20 mouse cellular contexts compared by ENCODE assay signal in genomic region chr16:35648862-35649261, GRCm38 (mm10).
"Had no signal": no experiment of that assay in that cellular context is flagged by ENCODE, and none has a peak within 500 bp of the region (broad histone marks: within the 10 kb centered on the region; RNA-seq: fewer than 3 reads in every experiment).

No protein-coding gene starts in this region.

- H3K9ac ChIP-seq: limb, embryonic 12.5 days; limb, embryonic 15.5 days; liver, embryonic 14.5 days; liver, postnatal 0 days; lung, embryonic 14.5 days; midbrain, embryonic 12.5 days; stomach, embryonic 15.5 days had no signal

- DNase-seq: kidney, adult 18-20 months; kidney, adult 9 months; kidney, postnatal 14 days; kidney, postnatal 4 days; liver, postnatal 0 days; lung, embryonic 14.5 days; right cerebral cortex, postnatal 25 days; spleen, adult 18-20 months; thymus, adult 18-20 months; thymus, postnatal 36 days had no signal

- H3K36me3 ChIP-seq: limb, embryonic 12.5 days; limb, embryonic 15.5 days; stomach, embryonic 15.5 days had no signal

- ATAC-seq: intestine, embryonic 16.5 days; liver, postnatal 0 days; lung, postnatal 0 days; midbrain, embryonic 16.5 days had no signal

- H3K9me3 ChIP-seq: limb, embryonic 12.5 days; limb, embryonic 15.5 days; midbrain, embryonic 12.5 days; stomach, embryonic 15.5 days had no signal

- H3K4me1 ChIP-seq: limb, embryonic 12.5 days; limb, embryonic 15.5 days; midbrain, embryonic 12.5 days; stomach, embryonic 15.5 days had no signal

- H3K4me2 ChIP-seq: limb, embryonic 12.5 days; limb, embryonic 15.5 days; liver, embryonic 11.5 days; lung, embryonic 14.5 days; midbrain, embryonic 12.5 days; stomach, embryonic 15.5 days had no signal

- H3K4me3 ChIP-seq: limb, embryonic 12.5 days; limb, embryonic 15.5 days; midbrain, embryonic 12.5 days; stomach, embryonic 15.5 days had no signal

- H3K27ac ChIP-seq: limb, embryonic 12.5 days; limb, embryonic 15.5 days; liver, embryonic 14.5 days; macrophage; midbrain, embryonic 12.5 days; stomach, embryonic 15.5 days had no signal

- H3K27me3 ChIP-seq: limb, embryonic 15.5 days; midbrain, embryonic 12.5 days; stomach, embryonic 15.5 days had no signal
